Mouse (Mus musculus): ENCODE data around the gene Dgat2. TPM values are rescaled to one million over a fixed set of nuclear protein-coding genes. Genes with fewer than 3 reads are reported as not detected.

The Dgat2 gene
- polyA plus RNA-seq, 1 experiment from 2014 or later = 22.3 TPM

GRCm38 (mm10) chr7:99146906-99147305 is 35.6 kb downstream of the Dgat2 start:
- no peak for ATAC-seq (ENCODE audit: insufficient number of reproducible peaks, insufficient read depth, low FRiP score, low read depth)
- no peak overlapping the region for H3K27ac ChIP-seq (replicated peaks in 1 of 2; ENCODE audit: control insufficient read depth in 1 of 2, insufficient read depth in 1 of 2, low read depth in 2 of 2, low read length in 2 of 2)
- H3K9ac ChIP-seq (ENCODE audit: low read length) = no peak overlapping the region
- 58% methylated on average over 7 of the region's 7 CpGs for WGBS
- no peak overlapping the region for H3K4me2 ChIP-seq (ENCODE audit: low read length)
- no peaks in the 10 kb centered on the region for H3K27me3 ChIP-seq (ENCODE audit: control insufficient read depth, insufficient read depth, low read length)
- no peaks in the 10 kb centered on the region for H3K9me3 ChIP-seq (ENCODE audit: control insufficient read depth, low read length)
- no peaks in the 10 kb centered on the region for H3K36me3 ChIP-seq (ENCODE audit: control insufficient read depth, insufficient read depth, low read length)
- peaks cover 2 to 9% of the 10 kb centered on the region in 2 experiments; a peak in 3 of 4 replicates for H3K4me1 ChIP-seq (ENCODE audit: control insufficient read depth in 2 of 2, insufficient read depth in 2 of 2, low read length in 2 of 2)
- H3K4me3 ChIP-seq (ENCODE audit: control insufficient read depth in 1 of 2, insufficient read depth in 1 of 2, low read depth in 1 of 2, low read length in 2 of 2) = no peak overlapping the region

GRCm38 (mm10) chr7:99146011-99146410 is 36.5 kb downstream of the Dgat2 start:
- H3K27me3 ChIP-seq (ENCODE audit: control insufficient read depth, insufficient read depth, low read length) = no peaks in the 10 kb centered on the region
- H3K4me3 ChIP-seq (ENCODE audit: control insufficient read depth in 1 of 2, insufficient read depth in 1 of 2, low read depth in 1 of 2, low read length in 2 of 2) = no peak overlapping the region
- H3K4me1 ChIP-seq (ENCODE audit: control insufficient read depth in 2 of 2, insufficient read depth in 2 of 2, low read length in 2 of 2) = peaks cover 6 to 9% of the 10 kb centered on the region in 2 experiments; a peak in 3 of 4 replicates
- no peak overlapping the region for H3K9ac ChIP-seq (ENCODE audit: low read length)
- no peak overlapping the region for H3K4me2 ChIP-seq (ENCODE audit: low read length)
- no peak for ATAC-seq (ENCODE audit: insufficient number of reproducible peaks, insufficient read depth, low FRiP score, low read depth)
- H3K27ac ChIP-seq (replicated peaks in 1 of 2; ENCODE audit: control insufficient read depth in 1 of 2, insufficient read depth in 1 of 2, low read depth in 2 of 2, low read length in 2 of 2) = no peak overlapping the region
- H3K36me3 ChIP-seq (ENCODE audit: control insufficient read depth, insufficient read depth, low read length) = no peaks in the 10 kb centered on the region
- H3K9me3 ChIP-seq (ENCODE audit: control insufficient read depth, low read length) = no peaks in the 10 kb centered on the region
- WGBS = 38% methylated on average over 7 of the region's 7 CpGs

- Histone ChIP-seq H3K4me2 (ENCODE audit: low read length) (no peak overlapping the region), H3K27ac (replicated peaks in 1 of 2; ENCODE audit: control insufficient read depth in 1 of 2, insufficient read depth in 1 of 2, low read depth in 2 of 2, low read length in 2 of 2) (no peak overlapping the region), H3K9ac (ENCODE audit: low read length) (no peak overlapping the region), H3K27me3 (ENCODE audit: control insufficient read depth, insufficient read depth, low read length) (no peaks in the 10 kb centered on the region), H3K36me3 (ENCODE audit: control insufficient read depth, insufficient read depth, low read length) (no peaks in the 10 kb centered on the region), H3K9me3 (ENCODE audit: control insufficient read depth, low read length) (no peaks in the 10 kb centered on the region), H3K4me1 (ENCODE audit: control insufficient read depth in 2 of 2, insufficient read depth in 2 of 2, low read length in 2 of 2) (peaks cover 6 to 9% of the 10 kb centered on the region in 2 experiments; a peak in 3 of 4 replicates), H3K4me3 (ENCODE audit: control insufficient read depth in 1 of 2, insufficient read depth in 1 of 2, low read depth in 1 of 2, low read length in 2 of 2) (no peak overlapping the region)
- WGBS = 60% methylated on average over 11 of the region's 11 CpGs
- no peak for ATAC-seq (ENCODE audit: insufficient number of reproducible peaks, insufficient read depth, low FRiP score, low read depth)
These were observed 37.9 kb downstream of the Dgat2 start for GRCm38 (mm10) chr7:99144616-99145015.

GRCm38 (mm10) chr7:99143244-99143643 is 39.3 kb downstream of the Dgat2 start:
- ATAC-seq (ENCODE audit: insufficient number of reproducible peaks, insufficient read depth, low FRiP score, low read depth) = no peak
- H3K9me3 ChIP-seq (ENCODE audit: control insufficient read depth, low read length) = no peaks in the 10 kb centered on the region

GRCm38 (mm10) chr7:99141919-99142606 is 40.5 kb downstream of the Dgat2 start:
- Histone ChIP-seq H3K36me3 (ENCODE audit: control insufficient read depth, insufficient read depth, low read length) (no peaks in the 10 kb centered on the region), H3K27ac (replicated peaks in 1 of 2; ENCODE audit: control insufficient read depth in 1 of 2, insufficient read depth in 1 of 2, low read depth in 2 of 2, low read length in 2 of 2) (0 out of 4 replicates have a peak overlapping the region, but pooled peaks of 1 of the 2 experiments have one; percentile 38), H3K27me3 (ENCODE audit: control insufficient read depth, insufficient read depth, low read length) (no peaks in the 10 kb centered on the region), H3K9me3 (ENCODE audit: control insufficient read depth, low read length) (no peaks in the 10 kb centered on the region), H3K4me1 (ENCODE audit: control insufficient read depth in 2 of 2, insufficient read depth in 2 of 2, low read length in 2 of 2) (peaks cover 12 to 13% of the 10 kb centered on the region in 2 experiments), H3K4me3 (ENCODE audit: control insufficient read depth in 1 of 2, insufficient read depth in 1 of 2, low read depth in 1 of 2, low read length in 2 of 2) (peak overlapping the region; percentile 42 to 98), H3K9ac (ENCODE audit: low read length) (peak overlapping the region; percentile 59), H3K4me2 (ENCODE audit: low read length) (peak overlapping the region; percentile 82)
- no peak for ATAC-seq (ENCODE audit: insufficient number of reproducible peaks, insufficient read depth, low FRiP score, low read depth)
- 37% methylated on average over 12 of the region's 12 CpGs for WGBS

More at GRCm38 (mm10) chr7:99143244-99143643, 39.3 kb downstream of the Dgat2 start:
- no peaks in the 10 kb centered on the region for H3K27me3 ChIP-seq (ENCODE audit: control insufficient read depth, insufficient read depth, low read length)
- no peak overlapping the region for H3K27ac ChIP-seq (replicated peaks in 1 of 2; ENCODE audit: control insufficient read depth in 1 of 2, insufficient read depth in 1 of 2, low read depth in 2 of 2, low read length in 2 of 2)
- WGBS = 77% methylated on average over 3 of the region's 3 CpGs
- H3K4me2 ChIP-seq (ENCODE audit: low read length) = no peak overlapping the region
- peaks cover 12 to 13% of the 10 kb centered on the region in 2 experiments for H3K4me1 ChIP-seq (ENCODE audit: control insufficient read depth in 2 of 2, insufficient read depth in 2 of 2, low read length in 2 of 2)
- H3K4me3 ChIP-seq (ENCODE audit: control insufficient read depth in 1 of 2, insufficient read depth in 1 of 2, low read depth in 1 of 2, low read length in 2 of 2) = no peak overlapping the region
- no peak overlapping the region for H3K9ac ChIP-seq (ENCODE audit: low read length)
- H3K36me3 ChIP-seq (ENCODE audit: control insufficient read depth, insufficient read depth, low read length) = no peaks in the 10 kb centered on the region

GRCm38 (mm10) chr7:99140984-99141918 is 41.3 kb downstream of the Dgat2 start, which contains the start of gene Uvrag:
TSS of gene Uvrag (minus strand) at chr7:99141141.
- peak within 1 kb of the TSS; percentile 82 for H3K4me2 ChIP-seq (ENCODE audit: low read length)
- ATAC-seq (ENCODE audit: insufficient number of reproducible peaks, insufficient read depth, low FRiP score, low read depth) = peak; percentile 98
- no peaks in the 10 kb centered on the region for H3K9me3 ChIP-seq (ENCODE audit: control insufficient read depth, low read length)
- WGBS = 1% methylated on average over 51 of the region's 51 CpGs
- H3K4me3 ChIP-seq (ENCODE audit: control insufficient read depth in 1 of 2, insufficient read depth in 1 of 2, low read depth in 1 of 2, low read length in 2 of 2) = peak within 1 kb of the TSS; percentile 65 to 98
- H3K4me1 ChIP-seq (ENCODE audit: control insufficient read depth in 2 of 2, insufficient read depth in 2 of 2, low read length in 2 of 2) = peaks cover 12 to 13% of the 10 kb centered on the region in 2 experiments
- H3K9ac ChIP-seq (ENCODE audit: low read length) = peak within 1 kb of the TSS; percentile 97
- H3K27ac ChIP-seq (replicated peaks in 1 of 2; ENCODE audit: control insufficient read depth in 1 of 2, insufficient read depth in 1 of 2, low read depth in 2 of 2, low read length in 2 of 2) = peak within 1 kb of the TSS; percentile 68 to 91
- no peaks in the 10 kb centered on the region for H3K27me3 ChIP-seq (ENCODE audit: control insufficient read depth, insufficient read depth, low read length)
- H3K36me3 ChIP-seq (ENCODE audit: control insufficient read depth, insufficient read depth, low read length) = no peaks in the 10 kb centered on the region

GRCm38 (mm10) chr7:99140511-99140910 is 42.0 kb downstream of the Dgat2 start:
- Histone ChIP-seq H3K9me3 (ENCODE audit: control insufficient read depth, low read length) (no peaks in the 10 kb centered on the region), H3K36me3 (ENCODE audit: control insufficient read depth, insufficient read depth, low read length) (no peaks in the 10 kb centered on the region), H3K27ac (replicated peaks in 1 of 2; ENCODE audit: control insufficient read depth in 1 of 2, insufficient read depth in 1 of 2, low read depth in 2 of 2, low read length in 2 of 2) (peak overlapping the region; percentile 68 to 91), H3K4me3 (ENCODE audit: control insufficient read depth in 1 of 2, insufficient read depth in 1 of 2, low read depth in 1 of 2, low read length in 2 of 2) (peak overlapping the region; percentile 65 to 98), H3K27me3 (ENCODE audit: control insufficient read depth, insufficient read depth, low read length) (no peaks in the 10 kb centered on the region), H3K4me1 (ENCODE audit: control insufficient read depth in 2 of 2, insufficient read depth in 2 of 2, low read length in 2 of 2) (peaks cover 7 to 12% of the 10 kb centered on the region in 2 experiments), H3K4me2 (ENCODE audit: low read length) (peak overlapping the region; percentile 78), H3K9ac (ENCODE audit: low read length) (peak overlapping the region; percentile 97)
- WGBS = under 1% methylated on average over 31 of the region's 39 CpGs
- ATAC-seq (ENCODE audit: insufficient number of reproducible peaks, insufficient read depth, low FRiP score, low read depth) = 0 out of 2 replicates have a peak, but pooled peaks have one; percentile 0
